Mouse (Mus musculus): ENCODE measurements around the gene Hoxb2.

- TF ChIP-seq CTCF (conservative IDR thresholded peaks at IDR 0.05; ENCODE audit: insufficient read depth, insufficient read length, low read depth, low read length) (no peak), POLR2A (IDR thresholded peaks at IDR 0.05; ENCODE audit: low read depth, low read length) (no peak)
Measured at GRCm38 (mm10) chr11:96368686-96369085, 18.4 kb downstream of the Hoxb2 start.

Data from kidney, adult 2 months (tissue).